Comparison of ENCODE assay signal across 8 mouse cellular contexts in genomic region chr17:26582297-26582696, GRCm38 (mm10). TPM values are rescaled to one million over a fixed set of nuclear protein-coding genes. Genes with fewer than 3 reads are reported as not detected.
DNase-seq lines count a peak whose midpoint lies in the region; ATAC-seq and TF ChIP-seq lines count a peak whose summit lies in the region.

No protein-coding gene starts in this region.

- no peak overlapping the region for H3K4me2 ChIP-seq in limb, embryonic 14.5 days (replicated peaks; ENCODE audit: low read depth, low read length, severe bottlenecking)

- H3K27ac ChIP-seq in limb, embryonic 14.5 days (replicated peaks; ENCODE audit: low read depth, low read length), result no peak overlapping the region
- no peak overlapping the region for H3K27ac ChIP-seq in limb, embryonic 10.5 days

- peaks cover 34% of the 10 kb centered on the region for H3K36me3 ChIP-seq in limb, embryonic 14.5 days (ENCODE audit: control insufficient read depth, insufficient read depth, low read length)
- peaks cover 93% of the 10 kb centered on the region for H3K36me3 ChIP-seq in limb, embryonic 10.5 days

- 93% methylated on average over 5 of the region's 5 CpGs for WGBS in limb, embryonic 14.5 days
- 96% methylated on average over 5 of the region's 5 CpGs for WGBS in limb, embryonic 10.5 days

- DNase-seq in limb, embryonic 14.5 days (ENCODE audit: low spot score), result no peak
- no peak for DNase-seq in limb, embryonic 10.5 days (ENCODE audit: low spot score)
- peak; percentile 81 to 88 for DNase-seq in adrenal gland, postnatal 36 days
- peak; percentile 59 to 60 for DNase-seq in heart, postnatal 14 days
- DNase-seq in lung, postnatal 36 days, result peak; percentile 85
- DNase-seq in cerebellum, postnatal 14 days, result no peak
- no peak for DNase-seq in thymus, postnatal 14 days
- no peak for DNase-seq in spleen, adult 12 weeks (ENCODE audit: low spot score)

- H3K4me1 ChIP-seq in limb, embryonic 14.5 days (ENCODE audit: control insufficient read depth, insufficient read depth, low read length), result peaks cover 17% of the 10 kb centered on the region
- peaks cover 4% of the 10 kb centered on the region; the same call in 1 of the 2 replicates for H3K4me1 ChIP-seq in limb, embryonic 10.5 days

- H3K4me3 ChIP-seq in limb, embryonic 14.5 days (replicated peaks; ENCODE audit: low read length), result no peak overlapping the region
- H3K4me3 ChIP-seq in limb, embryonic 10.5 days, result no peak overlapping the region

- intact Hi-C loops in heart, postnatal 14 days (cut with DNase I), result loop anchor here (2.0 to 5.0 kb wide), 3 partner anchors 35 to 115 kb away; no protein-coding TSS in a partner anchor

- H3K9ac ChIP-seq in limb, embryonic 14.5 days (ENCODE audit: low read depth, low read length, severe bottlenecking), result 0 out of 2 replicates have a peak overlapping the region, but pooled peaks have one; percentile 4

- no peaks in the 10 kb centered on the region for H3K27me3 ChIP-seq in limb, embryonic 14.5 days (ENCODE audit: control insufficient read depth, insufficient read depth, low read length)
- no peaks in the 10 kb centered on the region for H3K27me3 ChIP-seq in limb, embryonic 10.5 days (ENCODE audit: low read depth, poor library complexity, severe bottlenecking)

- H3K9me3 ChIP-seq in limb, embryonic 14.5 days (ENCODE audit: control insufficient read depth, low read length), result no peaks in the 10 kb centered on the region
- H3K9me3 ChIP-seq in limb, embryonic 10.5 days (replicated peaks), result no peaks in the 10 kb centered on the region

- no peak for ATAC-seq in limb, embryonic 14.5 days (ENCODE audit: low FRiP score, low read depth)

- no peak for TF ChIP-seq POLR2A in limb, embryonic 14.5 days (IDR thresholded peaks at IDR 0.05; ENCODE audit: borderline replicate concordance, extremely low read depth, insufficient read depth, insufficient read length)

RNA-seq across cellular contexts. Expression of gene Dusp1, which starts 20.4 kb away (rescaled TPM):
- 29.6 and 45.2 TPM in 2 replicates for polyA plus RNA-seq in limb, embryonic 14.5 days (2012; rRNA removed)
- 25.0 and 27.7 TPM in 2 replicates for polyA plus RNA-seq in limb, embryonic 14.5 days (2014; fragmentation: Nextera tagmentation; extraction: Ambion mirVana)
- 23.5 and 26.1 TPM in 2 replicates for polyA plus RNA-seq in limb, embryonic 10.5 days (2016; fragmentation: Nextera tagmentation; extraction: Ambion mirVana)
- 10 to 100 TPM; 56.9 to 62.5 TPM for total RNA-seq in adrenal gland, postnatal 36 days (2021)
- total RNA-seq in heart, postnatal 14 days (2021), result 10 to 100 TPM; 91.2 to 99.6 TPM

RNA-seq across cellular contexts. Expression of gene Ergic1, which starts 21.0 kb away (rescaled TPM):
- 222 and 267 TPM in 2 replicates for polyA plus RNA-seq in limb, embryonic 14.5 days (2012; rRNA removed)
- 156 and 157 TPM in 2 replicates for polyA plus RNA-seq in limb, embryonic 14.5 days (2014; fragmentation: Nextera tagmentation; extraction: Ambion mirVana)
- polyA plus RNA-seq in limb, embryonic 10.5 days (2016; fragmentation: Nextera tagmentation; extraction: Ambion mirVana), result 114 and 121 TPM in 2 replicates
- total RNA-seq in adrenal gland, postnatal 36 days (2021), result 100 to 1,000 TPM; 159 to 160 TPM
- total RNA-seq in heart, postnatal 14 days (2021), result 10 to 100 TPM; 51.1 to 59.5 TPM

Comparison
In these comparisons a context has a peak if more than half of its experiments do, and no peak if none do; other contexts are left out.
1. DNase-seq: peak in adrenal gland, postnatal 36 days (2 of 2), heart, postnatal 14 days (2 of 2) and lung, postnatal 36 days (single experiment); none in limb, embryonic 14.5 days (single experiment), limb, embryonic 10.5 days (single experiment), cerebellum, postnatal 14 days (0 of 2), thymus, postnatal 14 days (single experiment) and spleen, adult 12 weeks (single experiment).